Mouse (Mus musculus) forelimb bud, embryonic 11.5 days (tissue): ENCODE measurements around the gene Olfr131.
"Not testable (repeated sequence)": the region's sequence is repeated elsewhere in the genome, so short reads cannot be mapped to it uniquely, and the experiment has no call there.

Experiments
- DNase-seq: peaks from one replicate; pipeline ENCODE4 v3.0.0-alpha.2; 2012; ENCODE audit warnings: low read depth, low spot score

Gene Olfr131

GRCm38 (mm10) chr17:38088593-38088992 is at the start of gene Olfr131:
Gene Olfr131, minus strand, starts transcription at chr17:38088693.
- DNase-seq: no peak

- DNase-seq: no peak
Measured at GRCm38 (mm10) chr17:38134426-38134825, 45.9 kb upstream of the Olfr131 start, which contains the start of gene Olfr132. Gene Olfr132, minus strand, starts transcription at chr17:38134526.

DNA sequence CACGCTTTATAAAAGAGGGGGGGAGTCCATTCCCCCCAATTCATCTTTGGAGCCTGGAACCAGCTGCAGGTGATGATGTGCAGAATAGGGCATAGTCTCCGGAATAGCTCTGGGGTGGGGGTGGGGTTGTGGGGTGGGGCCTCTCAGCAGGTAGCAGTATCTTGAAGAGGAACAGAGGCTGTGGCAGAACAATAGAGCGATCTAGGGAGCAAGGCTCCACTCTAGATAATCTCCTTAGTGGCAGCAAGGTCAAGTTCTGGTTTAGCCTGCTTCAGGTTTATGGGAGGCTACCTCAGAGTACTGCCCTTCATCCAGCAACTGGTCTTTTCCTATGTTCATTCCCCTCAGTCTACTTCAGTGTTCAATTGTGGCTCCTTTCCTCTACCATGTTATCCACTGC is 36.9 kb upstream of the Olfr131 start:
- not testable (repeated sequence) for DNase-seq

GRCm38 (mm10) chr17:38124199-38124598 is 35.7 kb upstream of the Olfr131 start:
- DNase-seq: not testable (repeated sequence)

GRCm38 (mm10) chr17:38082364-38082763 is 6.1 kb downstream of the Olfr131 start:
- no peak for DNase-seq

GRCm38 (mm10) chr17:38063621-38064020 is 24.9 kb downstream of the Olfr131 start, which contains the start of gene Olfr130:
Gene Olfr130, plus strand, starts transcription at chr17:38063921.
- no peak for DNase-seq

DNA sequence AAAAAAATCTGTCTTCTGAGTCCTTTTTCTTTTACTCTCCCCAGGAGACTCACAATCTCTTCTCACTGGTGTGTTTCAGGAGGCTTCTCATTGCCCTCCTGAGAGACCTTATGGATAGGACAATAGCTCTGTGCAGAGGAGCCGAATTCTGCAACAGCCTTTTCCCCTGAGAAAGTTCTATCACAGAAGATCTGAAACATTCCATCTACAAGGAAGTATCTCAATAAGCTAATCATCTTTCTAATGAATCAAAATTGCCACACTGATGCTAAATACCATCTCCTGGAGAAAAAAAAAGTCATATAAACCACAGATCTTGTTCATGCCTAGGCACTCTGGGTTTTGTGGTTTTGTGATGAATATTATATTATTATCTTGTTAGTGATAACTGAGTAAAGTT is 28.5 kb downstream of the Olfr131 start, which contains the start of gene Olfr129:
Gene Olfr129, minus strand, starts transcription at position 101 of the 400 bp plus-strand sequence.
- no peak for DNase-seq
